Mouse (Mus musculus): Measurements from ENCODE around the gene 1600014C10Rik. TPM values are rescaled to one million over a fixed set of nuclear protein-coding genes. Genes with fewer than 3 reads are reported as not detected.

1600014C10Rik gene
- polyA plus RNA-seq, 1 experiment = 7.0 TPM

GRCm38 (mm10) chr7:38191146-38191545 lies 8.1 kb downstream of the 1600014C10Rik start:
- TF ChIP-seq FOSL1 (IDR thresholded peaks at IDR 0.05; ENCODE audit: insufficient read depth, low read length, poor library complexity, severe bottlenecking) = no peak
- no peak for TF ChIP-seq CTCF (IDR thresholded peaks at IDR 0.05; ENCODE audit: control insufficient read depth, insufficient read depth, insufficient read length)
- TF ChIP-seq MYOD1 (IDR thresholded peaks at IDR 0.05; ENCODE audit: control insufficient read depth, insufficient read length, low read depth) = no peak
- TF ChIP-seq CEBPB (IDR thresholded peaks at IDR 0.05; ENCODE audit: low read depth) = no peak
- TF ChIP-seq MAX (IDR thresholded peaks at IDR 0.05) = no peak
- TF ChIP-seq MYOG (IDR thresholded peaks at IDR 0.05; ENCODE audit: control insufficient read depth, extremely low read depth, insufficient read length) = no peak
- TF ChIP-seq USF1 (IDR thresholded peaks at IDR 0.05; ENCODE audit: low read depth) = no peak
- Histone ChIP-seq H3K4me3 (ENCODE audit: insufficient read depth, poor library complexity, severe bottlenecking) (no peak overlapping the region), H3K27me3 (ENCODE audit: control insufficient read depth, insufficient read depth, insufficient read length) (no peaks in the 10 kb centered on the region), H3K79me2 (ENCODE audit: control insufficient read depth, insufficient read depth) (no peaks in the 10 kb centered on the region), H3ac (ENCODE audit: control insufficient read depth, insufficient read length, low read depth) (no peak overlapping the region), H3K36me3 (ENCODE audit: control insufficient read depth, insufficient read depth) (no peaks in the 10 kb centered on the region), H3K79me3 (ENCODE audit: low read depth) (no peaks in the 10 kb centered on the region)

GRCm38 (mm10) chr7:38191571-38191970 lies 8.6 kb downstream of the 1600014C10Rik start:
- Histone ChIP-seq H3K4me3 (ENCODE audit: insufficient read depth, poor library complexity, severe bottlenecking) (no peak overlapping the region), H3K36me3 (ENCODE audit: control insufficient read depth, insufficient read depth) (no peaks in the 10 kb centered on the region), H3K79me2 (ENCODE audit: control insufficient read depth, insufficient read depth) (no peaks in the 10 kb centered on the region), H3K27me3 (ENCODE audit: control insufficient read depth, insufficient read depth, insufficient read length) (no peaks in the 10 kb centered on the region), H3K79me3 (ENCODE audit: low read depth) (no peaks in the 10 kb centered on the region), H3ac (ENCODE audit: control insufficient read depth, insufficient read length, low read depth) (no peak overlapping the region)
- TF ChIP-seq CTCF (IDR thresholded peaks at IDR 0.05; ENCODE audit: control insufficient read depth, insufficient read depth, insufficient read length) (no peak), MYOD1 (IDR thresholded peaks at IDR 0.05; ENCODE audit: control insufficient read depth, insufficient read length, low read depth) (no peak), FOSL1 (IDR thresholded peaks at IDR 0.05; ENCODE audit: insufficient read depth, low read length, poor library complexity, severe bottlenecking) (no peak), MYOG (IDR thresholded peaks at IDR 0.05; ENCODE audit: control insufficient read depth, extremely low read depth, insufficient read length) (no peak), CEBPB (IDR thresholded peaks at IDR 0.05; ENCODE audit: low read depth) (no peak), MAX (IDR thresholded peaks at IDR 0.05) (no peak)

- Histone ChIP-seq H3K4me3 (ENCODE audit: insufficient read depth, poor library complexity, severe bottlenecking) (no peak overlapping the region), H3K79me3 (ENCODE audit: low read depth) (no peaks in the 10 kb centered on the region), H3K79me2 (ENCODE audit: control insufficient read depth, insufficient read depth) (no peaks in the 10 kb centered on the region), H3K27me3 (ENCODE audit: control insufficient read depth, insufficient read depth, insufficient read length) (no peaks in the 10 kb centered on the region), H3ac (ENCODE audit: control insufficient read depth, insufficient read length, low read depth) (no peak overlapping the region), H3K36me3 (ENCODE audit: control insufficient read depth, insufficient read depth) (no peaks in the 10 kb centered on the region)
- no peak for TF ChIP-seq USF1 (IDR thresholded peaks at IDR 0.05; ENCODE audit: low read depth)
- no peak for TF ChIP-seq FOSL1 (IDR thresholded peaks at IDR 0.05; ENCODE audit: insufficient read depth, low read length, poor library complexity, severe bottlenecking)
- no peak for TF ChIP-seq MYOG (IDR thresholded peaks at IDR 0.05; ENCODE audit: control insufficient read depth, extremely low read depth, insufficient read length)
- no peak for TF ChIP-seq MAX (IDR thresholded peaks at IDR 0.05)
- TF ChIP-seq CEBPB (IDR thresholded peaks at IDR 0.05; ENCODE audit: low read depth) = no peak
- no peak for TF ChIP-seq CTCF (IDR thresholded peaks at IDR 0.05; ENCODE audit: control insufficient read depth, insufficient read depth, insufficient read length)
- TF ChIP-seq MYOD1 (IDR thresholded peaks at IDR 0.05; ENCODE audit: control insufficient read depth, insufficient read length, low read depth) = no peak
These were observed 17.0 kb downstream of the 1600014C10Rik start for GRCm38 (mm10) chr7:38199907-38200605.

DNA sequence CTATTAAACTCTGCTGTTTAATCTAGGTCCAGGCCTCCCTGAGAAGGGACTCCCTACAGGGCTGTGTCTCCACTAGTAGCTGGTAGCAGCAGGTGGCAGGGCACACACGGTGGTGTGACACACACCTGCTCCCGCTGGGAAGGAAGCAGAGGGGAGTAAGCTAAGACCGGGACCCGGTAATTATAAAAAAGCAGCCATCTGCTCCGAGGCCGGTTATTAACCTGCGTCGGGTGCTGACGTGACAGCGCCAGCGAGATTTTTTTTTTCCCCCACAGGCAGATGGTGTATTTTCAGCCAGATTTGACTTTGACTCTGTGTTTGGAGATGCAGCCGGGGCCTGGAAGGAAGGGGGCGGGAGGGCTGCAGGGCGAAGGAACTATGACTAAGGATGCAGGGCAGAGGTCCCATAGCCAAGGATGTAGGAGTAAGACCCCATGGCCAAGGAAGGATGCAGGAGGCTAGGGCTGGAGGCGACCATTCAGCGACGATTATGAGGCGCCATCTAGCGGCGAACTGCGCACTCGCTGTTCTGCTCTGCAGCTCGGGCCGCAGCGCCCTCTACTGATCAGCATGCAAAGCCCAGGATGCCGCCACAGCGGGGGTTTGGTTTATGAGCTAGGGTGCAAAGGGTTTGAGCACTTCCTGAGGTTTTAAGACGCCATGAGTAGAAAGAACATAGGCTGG lies 17.7 kb downstream of the 1600014C10Rik start:
- Histone ChIP-seq H3K79me2 (ENCODE audit: control insufficient read depth, insufficient read depth) (no peaks in the 10 kb centered on the region), H3K4me3 (ENCODE audit: insufficient read depth, poor library complexity, severe bottlenecking) (no peak overlapping the region), H3ac (ENCODE audit: control insufficient read depth, insufficient read length, low read depth) (no peak overlapping the region), H3K79me3 (ENCODE audit: low read depth) (no peaks in the 10 kb centered on the region), H3K27me3 (ENCODE audit: control insufficient read depth, insufficient read depth, insufficient read length) (no peaks in the 10 kb centered on the region), H3K36me3 (ENCODE audit: control insufficient read depth, insufficient read depth) (no peaks in the 10 kb centered on the region)
- peak; percentile 54 for TF ChIP-seq MAX (IDR thresholded peaks at IDR 0.05)
- no peak for TF ChIP-seq MYOD1 (IDR thresholded peaks at IDR 0.05; ENCODE audit: control insufficient read depth, insufficient read length, low read depth)
- TF ChIP-seq FOSL1 (IDR thresholded peaks at IDR 0.05; ENCODE audit: insufficient read depth, low read length, poor library complexity, severe bottlenecking) = no peak
- peak; percentile 100 for TF ChIP-seq CTCF (IDR thresholded peaks at IDR 0.05; ENCODE audit: control insufficient read depth, insufficient read depth, insufficient read length)

- Histone ChIP-seq H3ac (ENCODE audit: control insufficient read depth, insufficient read length, low read depth) (no peak overlapping the region), H3K4me3 (ENCODE audit: insufficient read depth, poor library complexity, severe bottlenecking) (no peak overlapping the region), H3K79me2 (ENCODE audit: control insufficient read depth, insufficient read depth) (no peaks in the 10 kb centered on the region), H3K79me3 (ENCODE audit: low read depth) (no peaks in the 10 kb centered on the region), H3K36me3 (ENCODE audit: control insufficient read depth, insufficient read depth) (no peaks in the 10 kb centered on the region), H3K27me3 (ENCODE audit: control insufficient read depth, insufficient read depth, insufficient read length) (no peaks in the 10 kb centered on the region)
- TF ChIP-seq USF1 (IDR thresholded peaks at IDR 0.05; ENCODE audit: low read depth) (no peak), CEBPB (IDR thresholded peaks at IDR 0.05; ENCODE audit: low read depth) (no peak), MYOD1 (IDR thresholded peaks at IDR 0.05; ENCODE audit: control insufficient read depth, insufficient read length, low read depth) (no peak), MAX (IDR thresholded peaks at IDR 0.05) (no peak), CTCF (IDR thresholded peaks at IDR 0.05; ENCODE audit: control insufficient read depth, insufficient read depth, insufficient read length) (no peak)
These were observed 18.3 kb downstream of the 1600014C10Rik start for GRCm38 (mm10) chr7:38201290-38201658.

Measured in C2C12 (cell line).